Mouse (Mus musculus) c-Kit-negative CD71-positive TER-119-positive erythroid progenitor cells, embryonic 14.5 days (primary cell): ENCODE measurements around the gene Wipf3.

Experiments used
- DNase-seq: peaks from one replicate; pipeline ENCODE4 v3.0.0-alpha.2; 2013; ENCODE audit warnings: low read depth, low spot score

Wipf3 gene

DNA sequence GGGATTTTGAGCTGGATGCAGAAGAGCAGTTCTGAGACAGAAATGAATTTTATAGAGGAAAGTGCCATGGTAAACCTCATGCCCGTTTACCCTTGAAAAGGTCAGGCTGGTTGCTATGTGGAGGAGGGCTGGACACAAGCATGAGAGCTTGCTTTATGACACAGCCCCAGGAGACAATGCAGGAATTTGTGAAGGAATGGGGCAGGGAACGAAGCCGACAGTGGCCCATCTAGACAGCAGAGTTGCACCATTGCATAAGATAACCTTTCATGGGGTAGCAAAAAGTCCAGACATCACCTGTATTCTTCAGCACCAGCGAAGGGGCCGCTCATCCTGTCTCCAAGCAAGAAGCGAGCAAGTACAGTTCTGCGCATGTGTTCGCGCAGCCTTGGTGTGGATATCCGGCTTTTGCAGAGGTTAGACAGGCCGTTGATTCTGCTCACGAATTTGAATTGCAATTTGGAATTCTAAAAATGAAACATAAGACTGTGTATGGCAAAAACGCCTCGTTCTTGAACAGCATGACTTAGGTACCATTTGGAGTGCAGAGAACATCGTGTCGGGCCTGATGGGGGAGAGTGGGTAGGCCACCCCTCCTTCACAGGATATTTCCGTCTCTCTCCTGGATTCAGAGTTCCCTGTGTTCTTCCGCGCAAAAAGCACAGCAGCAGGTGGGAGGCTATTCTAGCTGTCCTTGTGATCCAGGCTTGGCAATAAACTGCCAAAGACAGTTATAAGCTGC, 46.7 kb downstream of the Wipf3 start:
- no peak for DNase-seq

DNA sequence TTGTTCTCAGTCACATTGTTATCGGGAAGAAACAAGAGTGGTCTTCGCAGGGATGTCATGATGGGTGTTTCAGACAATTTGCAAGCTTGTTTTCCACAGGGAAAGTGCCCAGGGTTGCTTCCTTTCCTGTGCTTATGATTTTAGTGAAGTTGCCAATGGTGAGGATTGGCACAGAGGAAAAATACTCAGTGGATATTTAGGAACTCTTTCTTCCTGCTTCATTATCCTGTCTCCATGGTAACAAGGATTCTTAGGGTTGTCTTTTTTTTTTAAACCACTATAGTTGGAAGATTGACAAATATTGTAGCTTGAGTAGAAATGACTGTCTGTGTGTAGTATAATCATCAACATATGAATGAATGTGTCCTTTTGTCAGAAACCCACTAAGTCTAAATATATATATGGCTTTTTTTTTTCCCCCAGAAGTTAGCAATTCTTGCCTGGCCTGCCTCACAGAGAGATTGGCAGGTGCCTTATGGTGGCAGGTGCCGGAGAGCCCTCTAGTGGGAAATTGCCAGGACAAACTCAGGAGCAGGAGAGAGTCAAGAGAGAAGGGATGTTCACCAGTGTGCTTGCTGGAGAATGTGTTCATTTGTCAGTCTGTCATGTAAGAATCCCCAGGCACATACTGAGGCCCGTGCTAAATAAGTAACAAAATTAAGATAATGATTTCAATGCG, 49.4 kb downstream of the Wipf3 start:
- DNase-seq = no peak

DNA sequence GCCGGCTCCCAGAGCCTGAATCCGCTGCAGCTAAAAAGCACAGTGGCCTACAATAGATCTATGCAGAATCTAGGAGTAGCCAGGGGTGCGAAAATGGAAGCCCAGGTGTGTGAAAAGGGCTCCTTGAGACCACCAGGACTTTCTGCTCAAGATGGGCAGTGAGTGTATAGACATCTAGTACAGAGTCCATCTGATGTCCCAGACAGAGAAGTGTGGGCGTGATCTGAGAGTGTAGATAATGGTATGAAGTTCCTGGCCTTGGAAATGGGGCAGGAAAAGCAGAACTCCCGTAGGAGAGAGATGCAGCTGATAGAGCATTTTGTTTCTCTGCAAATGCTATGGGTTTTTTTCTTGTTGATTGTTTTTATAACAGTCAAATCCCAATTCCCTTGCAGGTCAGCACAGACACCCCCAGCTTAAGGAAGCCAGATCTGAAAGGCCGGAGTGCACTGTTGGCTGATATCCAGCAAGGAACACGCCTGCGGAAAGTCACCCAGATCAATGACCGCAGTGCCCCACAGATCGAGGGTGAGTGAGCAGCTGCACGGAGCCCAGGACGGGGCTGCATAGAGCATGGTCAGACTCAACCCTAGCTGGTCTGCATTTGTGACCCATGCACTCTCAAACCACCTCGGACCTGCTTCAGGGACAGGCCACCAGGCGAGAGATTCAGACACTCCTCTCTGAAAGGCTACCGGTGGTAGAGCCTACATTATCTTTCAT, 52.1 kb downstream of the Wipf3 start:
- DNase-seq = no peak

DNA sequence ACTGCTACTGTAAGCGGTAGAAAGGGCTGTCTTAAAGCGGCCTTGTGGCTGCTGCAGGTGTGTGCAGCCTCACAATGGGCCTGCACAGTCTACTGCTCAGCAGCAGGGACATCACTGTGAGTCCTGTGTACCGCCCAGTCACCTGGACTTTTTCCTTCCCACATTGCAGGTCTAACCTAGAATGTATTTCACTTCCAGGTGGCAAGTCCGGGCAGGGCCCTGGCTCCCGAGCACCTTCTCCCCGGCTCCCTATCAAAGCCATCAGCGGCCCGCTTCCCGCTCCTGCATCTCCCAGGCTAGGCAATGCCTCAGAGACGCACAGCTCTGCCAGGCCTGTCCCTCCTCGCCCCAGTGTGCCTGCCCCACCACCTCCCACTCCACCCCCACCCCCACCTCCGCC, 55.6 kb downstream of the Wipf3 start:
- DNase-seq = no peak

DNA sequence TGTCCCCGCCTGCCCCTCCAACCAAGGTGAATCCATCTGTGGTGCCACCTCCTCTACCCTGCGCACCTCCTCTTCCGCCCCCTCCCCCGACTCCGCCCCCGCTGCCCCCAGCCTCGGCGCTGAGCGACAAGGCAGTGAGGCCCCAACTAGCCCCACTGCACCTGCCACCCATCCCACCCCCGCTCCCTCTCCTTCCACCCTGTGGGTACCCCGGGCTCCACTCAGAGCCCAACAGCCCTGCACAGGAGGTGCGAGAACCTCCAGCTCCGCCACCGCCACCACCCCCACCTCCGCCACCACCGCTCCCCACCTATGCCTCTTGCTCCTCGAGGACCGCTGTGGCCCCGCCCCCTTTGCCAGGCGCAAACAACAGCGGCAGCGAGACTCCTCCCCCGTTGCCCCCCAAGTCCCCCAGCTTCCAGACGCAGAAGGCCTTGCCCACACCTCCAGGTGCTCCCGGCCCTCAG, 56.1 kb downstream of the Wipf3 start:
- DNase-seq = no peak

DNA sequence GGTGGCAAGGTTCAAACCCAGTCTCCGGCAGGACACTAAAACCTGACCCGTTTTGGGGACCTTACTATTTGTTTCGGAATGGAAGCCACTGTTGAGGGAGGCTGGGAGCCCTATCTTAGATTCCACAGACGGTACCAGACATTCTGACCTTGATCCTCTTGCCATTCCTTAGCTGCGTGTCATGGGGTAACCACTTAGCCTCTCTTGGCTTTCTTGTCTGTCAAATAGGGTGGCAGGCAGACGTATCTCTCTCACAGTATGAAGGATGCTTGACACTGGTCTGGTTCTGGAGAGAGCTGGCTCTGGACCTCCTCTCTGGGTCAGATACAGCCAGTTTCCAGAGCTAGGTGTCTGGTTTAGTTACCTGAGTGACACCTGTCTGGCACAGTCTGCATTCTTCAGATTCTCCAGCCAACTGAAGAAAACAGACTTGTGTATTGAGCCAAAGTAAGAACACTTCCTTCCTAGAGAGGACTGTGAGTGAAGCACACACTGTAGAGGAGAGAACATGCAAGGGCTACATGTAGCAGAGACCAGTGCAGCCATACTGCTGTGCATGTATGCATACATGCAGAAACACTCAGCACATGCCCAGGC, 56.7 kb downstream of the Wipf3 start:
- DNase-seq = no peak

DNA sequence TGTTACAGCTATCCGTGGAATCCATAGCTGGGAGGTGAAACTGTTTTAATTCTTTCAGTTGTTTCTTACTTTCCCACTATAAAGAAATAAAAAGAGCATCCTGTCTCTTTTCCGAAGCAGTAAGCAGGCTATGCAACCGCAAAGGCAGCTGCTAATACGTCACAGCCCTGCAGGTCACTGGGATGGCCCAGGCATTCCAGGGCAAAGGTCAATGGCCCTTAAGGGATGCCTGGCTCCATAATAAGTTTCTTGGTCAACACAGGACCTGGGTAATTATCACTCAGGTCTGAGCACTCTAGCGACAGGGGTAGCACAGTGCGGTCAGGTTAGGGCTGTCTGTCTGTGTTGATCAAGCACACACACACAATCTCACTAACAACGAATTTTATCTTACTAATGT, 61.7 kb downstream of the Wipf3 start:
- DNase-seq = no peak

DNA sequence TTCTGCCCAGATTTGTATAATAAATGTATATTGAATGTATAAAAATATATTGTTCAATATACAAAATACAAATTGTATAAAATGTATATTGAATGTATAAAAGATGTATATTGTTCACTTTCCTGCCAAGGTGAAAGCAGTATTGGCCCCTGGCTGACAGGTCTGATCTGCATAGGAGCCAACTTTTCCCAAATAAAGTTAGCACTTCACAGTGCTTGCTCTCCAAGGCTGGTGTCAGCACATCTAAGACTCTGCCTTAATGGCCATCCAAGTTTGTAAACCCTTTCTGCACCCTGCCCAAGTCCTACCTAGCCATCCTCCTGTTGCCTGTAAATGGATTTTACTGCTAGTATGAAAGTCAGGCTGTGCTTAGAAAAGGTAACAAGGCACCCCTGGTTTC, 64.7 kb downstream of the Wipf3 start:
- DNase-seq = no peak

DNA sequence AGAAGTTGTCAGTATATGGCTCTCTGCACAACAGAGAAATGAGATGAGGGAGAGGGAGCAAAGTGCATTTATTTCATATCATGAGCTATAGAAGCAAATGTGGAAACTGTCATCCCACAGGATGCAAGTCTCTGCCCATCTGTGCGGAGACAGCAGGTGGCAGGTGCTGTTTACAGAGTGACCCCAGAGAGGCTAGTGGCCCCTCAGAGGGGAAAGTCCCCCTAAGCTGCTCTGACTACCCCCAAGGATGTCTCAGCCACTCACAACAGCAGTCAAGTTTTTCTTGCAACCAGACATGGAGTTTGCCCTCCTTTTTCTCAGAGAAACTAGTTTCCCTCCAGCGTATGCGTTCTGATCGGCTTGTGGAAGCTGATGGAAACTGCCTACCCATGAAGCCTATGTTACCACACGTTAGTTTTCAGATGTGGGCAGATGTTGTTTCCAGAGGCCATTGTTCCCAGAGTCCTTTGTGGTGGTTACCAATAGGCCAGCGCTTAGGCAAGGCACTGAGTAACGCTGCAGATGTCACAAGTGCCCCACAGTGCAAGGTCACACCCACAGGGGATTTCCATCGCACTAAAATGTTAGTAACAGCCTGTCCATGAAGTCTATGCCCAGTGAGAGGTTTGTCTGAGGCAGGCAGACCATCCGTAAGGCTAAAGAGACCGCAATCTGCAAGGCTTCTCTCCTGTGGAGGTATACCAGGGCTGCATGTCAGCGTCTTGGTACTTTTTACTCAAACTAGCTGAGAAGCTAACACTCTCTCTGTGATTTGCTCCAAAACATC, 65.4 kb downstream of the Wipf3 start:
- no peak for DNase-seq

DNA sequence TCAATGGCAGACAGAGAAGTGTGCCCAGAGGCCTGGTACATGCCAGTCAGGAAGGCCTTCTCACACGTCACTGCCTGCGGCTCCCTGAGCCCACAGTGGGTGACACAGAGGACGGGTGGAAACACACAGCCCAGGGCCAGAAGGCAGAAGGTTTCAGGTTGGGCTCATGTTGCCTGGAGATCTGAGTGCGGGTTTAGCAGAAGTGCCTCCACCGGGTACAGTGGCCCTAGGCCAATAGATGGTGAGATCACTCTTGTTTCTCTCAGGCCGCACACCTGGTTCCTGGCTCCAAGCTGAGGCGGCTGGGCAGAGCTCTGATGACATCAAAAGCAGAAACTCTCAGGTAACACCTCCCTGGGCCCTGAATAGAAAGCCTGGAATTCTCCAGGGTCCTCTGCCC, 66.8 kb downstream of the Wipf3 start:
- no peak for DNase-seq

DNA sequence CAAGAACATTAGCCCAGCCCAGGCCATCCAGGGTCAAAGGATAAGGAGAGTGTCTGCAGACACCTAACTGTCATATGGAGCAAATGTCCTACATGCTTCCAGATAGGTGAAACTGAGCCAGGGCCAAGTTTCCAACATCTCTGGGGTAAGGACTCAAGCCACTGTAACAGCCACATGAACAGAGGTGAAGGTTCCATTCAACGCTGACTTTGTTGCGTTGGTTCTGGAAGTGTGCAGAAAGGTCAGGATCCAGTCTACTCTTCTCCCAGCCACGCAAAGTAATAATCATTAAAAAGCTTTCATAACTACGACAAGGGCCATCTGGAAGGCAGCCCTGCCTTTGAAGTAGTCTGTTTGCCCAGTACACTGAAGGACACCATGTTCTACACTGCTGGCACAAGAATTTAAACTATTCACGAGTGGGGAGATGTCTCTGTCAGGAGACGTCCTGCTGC, 73.3 kb downstream of the Wipf3 start:
- no peak for DNase-seq

DNA sequence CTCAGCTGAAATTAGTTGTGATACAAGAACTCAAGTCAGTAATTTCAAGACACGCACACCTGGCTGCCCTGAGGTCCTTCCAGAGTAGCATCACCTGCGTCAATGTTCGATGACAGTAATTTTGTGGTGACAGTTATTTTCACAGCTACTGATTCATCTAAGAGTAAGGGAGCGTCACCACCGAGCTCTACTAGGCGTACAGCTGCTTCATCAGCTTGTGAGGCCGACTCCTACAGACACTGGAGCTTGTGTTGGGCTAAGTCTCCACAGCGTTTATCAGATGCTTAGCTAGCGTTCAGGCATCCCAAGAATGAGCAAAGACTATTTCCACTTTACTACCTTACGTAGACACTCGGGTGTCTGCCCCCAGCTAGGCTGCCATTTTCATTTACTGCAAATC, 76.9 kb downstream of the Wipf3 start:
- no peak for DNase-seq

DNA sequence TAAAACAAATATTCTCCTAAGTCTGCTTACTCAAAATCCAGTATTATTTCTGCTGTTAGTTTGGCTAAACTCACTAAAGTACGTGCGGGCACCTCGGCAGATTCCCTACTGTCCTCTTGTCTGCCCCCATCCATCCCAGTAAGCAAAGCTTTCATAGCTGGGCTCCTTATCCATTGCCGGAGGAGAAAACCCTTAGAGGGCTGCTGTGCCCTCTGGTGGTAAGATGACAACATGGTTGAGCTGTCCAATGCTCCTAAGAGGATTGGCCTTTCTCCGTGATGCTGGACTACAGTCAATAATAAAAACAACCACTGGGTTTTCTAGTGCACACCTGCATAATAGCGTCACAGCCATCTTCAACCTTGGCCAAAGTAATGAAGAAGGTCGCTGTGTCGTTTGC, 77.6 kb downstream of the Wipf3 start:
- DNase-seq = no peak

DNA sequence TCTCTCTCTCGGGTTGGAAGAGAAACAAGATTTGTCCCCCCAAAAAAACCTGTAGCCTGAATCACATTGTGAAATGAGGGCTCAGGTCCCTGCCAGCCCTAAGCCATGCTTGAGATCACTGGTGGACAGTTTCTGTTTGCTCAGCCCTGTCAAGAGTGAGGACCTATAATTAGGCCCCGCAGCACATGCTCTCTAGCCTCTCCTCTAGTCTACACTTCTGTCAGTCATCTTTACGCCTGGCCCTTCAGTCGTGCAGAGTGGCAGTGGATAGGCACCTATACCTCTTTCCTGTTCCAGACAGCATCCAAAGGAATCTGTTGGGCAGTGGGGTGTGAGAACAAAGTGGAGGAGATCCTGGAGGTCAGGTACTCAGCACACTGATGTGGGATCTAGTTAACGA, 78.4 kb downstream of the Wipf3 start:
- no peak for DNase-seq

DNA sequence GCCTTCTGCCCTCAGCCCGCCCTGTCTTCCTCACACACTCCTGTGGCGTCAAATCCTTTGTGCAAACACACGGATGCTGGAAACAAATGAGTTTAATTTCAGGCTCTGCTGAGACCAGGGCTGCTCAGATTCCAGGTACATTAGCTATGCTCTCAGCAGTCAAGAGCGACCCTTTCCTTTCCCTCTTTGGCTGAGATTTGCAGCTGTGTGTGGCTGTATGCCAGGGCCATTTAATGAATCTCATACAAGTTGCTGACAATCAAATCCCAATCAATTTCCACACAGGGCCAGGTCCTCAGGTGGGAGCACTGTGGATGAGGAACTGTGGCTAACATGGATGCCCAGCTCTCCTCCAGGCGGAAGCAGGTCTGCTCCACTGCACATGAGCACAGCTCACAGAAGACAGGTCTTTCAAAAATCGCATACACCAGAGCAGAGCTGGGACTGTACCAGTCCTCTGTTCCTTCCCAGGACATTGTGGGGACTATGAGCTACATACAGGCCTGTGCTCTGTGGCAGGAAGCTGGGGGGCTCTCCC, 78.9 kb downstream of the Wipf3 start:
- no peak for DNase-seq

DNA sequence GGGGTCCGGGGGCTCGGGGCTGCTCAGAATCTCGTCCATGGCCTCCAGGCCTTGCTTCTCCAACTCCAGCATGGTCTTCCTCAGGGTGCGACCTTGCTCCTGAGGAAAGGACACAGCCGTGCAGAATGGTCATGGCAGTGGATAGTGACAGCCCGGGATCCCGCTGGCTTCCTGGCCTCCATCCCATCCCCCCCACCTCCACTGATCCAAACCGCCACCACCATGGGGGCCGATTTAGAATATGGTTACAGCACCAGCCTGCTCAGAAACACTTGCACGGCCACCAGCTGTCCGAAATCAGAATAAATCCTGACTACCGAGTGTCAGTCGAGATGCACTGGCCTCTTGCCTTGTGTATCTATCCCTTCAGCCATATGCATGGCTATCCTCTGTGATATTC, 79.9 kb downstream of the Wipf3 start:
- DNase-seq = no peak

DNA sequence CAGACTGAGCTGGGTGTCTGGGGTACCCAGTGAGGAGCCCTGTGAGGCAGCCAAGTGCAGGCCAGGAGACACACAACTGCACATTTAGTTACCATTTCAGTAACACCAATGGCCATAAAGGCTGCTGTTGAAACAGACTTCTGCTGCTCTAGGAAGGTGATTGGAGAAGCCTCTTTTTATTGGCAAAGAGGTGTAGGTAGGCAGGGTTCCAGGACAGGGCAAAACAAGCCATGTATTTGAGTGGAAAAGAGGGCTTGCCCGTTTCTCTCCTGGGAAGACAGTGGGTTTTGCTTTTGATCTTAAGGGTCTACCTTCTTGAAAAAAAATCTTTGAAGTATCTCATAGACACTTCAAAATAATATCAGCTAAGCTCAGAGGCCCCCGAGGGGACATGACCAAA, 82.9 kb downstream of the Wipf3 start:
- no peak for DNase-seq

DNA sequence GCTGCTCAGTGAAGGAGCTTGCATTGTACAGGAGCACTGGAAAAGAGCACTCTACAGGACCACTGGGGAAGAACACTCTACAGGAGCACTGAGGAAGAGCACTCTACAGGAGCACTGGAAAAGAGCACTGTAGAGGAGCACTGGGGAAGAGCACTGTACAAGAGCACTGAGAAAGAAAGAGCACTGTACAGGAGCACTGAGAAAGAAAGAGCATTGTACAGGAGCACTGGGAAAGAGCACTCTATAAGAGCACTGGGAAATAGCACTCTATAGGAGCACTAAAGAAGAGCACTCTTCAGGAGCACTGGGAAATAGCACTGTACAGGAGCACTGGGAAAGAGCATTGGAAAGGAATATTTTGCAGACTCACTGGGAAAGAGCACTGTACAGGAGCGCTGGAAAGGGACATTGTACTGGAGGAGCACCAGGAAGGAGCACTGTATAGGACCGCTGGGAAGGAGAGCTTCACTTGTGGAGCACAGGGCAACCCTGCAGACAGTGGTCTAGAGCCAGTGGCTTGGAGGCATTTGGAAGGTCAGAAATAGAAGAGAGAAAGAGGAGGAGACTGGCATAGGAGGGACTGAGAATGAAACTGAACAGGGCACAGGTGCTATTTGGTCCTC, 87.2 kb downstream of the Wipf3 start:
- DNase-seq = no peak

DNA sequence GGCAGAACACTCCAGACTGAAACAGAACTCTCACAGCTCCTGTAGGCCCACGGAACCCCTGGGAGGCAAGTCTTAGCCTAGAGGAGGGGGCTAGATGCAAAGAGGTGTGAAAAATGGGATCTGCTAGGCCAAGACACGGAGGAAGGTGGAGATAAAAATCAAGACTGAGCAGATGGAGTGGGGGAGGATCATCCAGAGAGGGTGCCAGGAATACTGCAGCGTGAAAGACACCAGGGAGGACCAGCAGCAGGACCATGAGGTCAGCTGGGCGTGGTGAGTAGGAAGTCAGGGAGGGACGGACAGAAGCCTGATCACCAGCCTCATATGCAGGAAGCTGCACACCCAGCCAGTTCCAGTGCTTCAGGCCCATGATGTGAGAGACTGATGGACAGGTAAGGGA, 89.4 kb downstream of the Wipf3 start:
- no peak for DNase-seq

DNA sequence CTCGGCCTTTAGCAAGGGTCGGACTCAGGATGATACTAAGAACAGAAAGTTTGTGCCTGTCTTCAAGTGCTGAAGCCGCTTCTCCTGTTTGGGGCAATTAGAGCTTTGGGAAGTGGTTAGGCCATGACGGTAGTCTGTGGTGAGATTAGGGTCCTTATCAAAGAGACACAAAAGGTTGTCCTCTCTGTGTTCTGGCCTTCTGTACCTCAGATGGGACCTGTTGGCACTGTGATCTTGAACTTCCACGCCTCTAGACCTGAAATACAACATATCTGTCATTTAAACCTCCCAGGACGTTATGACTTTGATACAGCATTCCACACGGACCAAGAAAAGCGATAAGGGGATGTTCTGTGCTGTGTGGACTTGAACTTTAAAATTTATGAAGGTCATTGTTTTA, 99.3 kb downstream of the Wipf3 start:
- no peak for DNase-seq

DNA sequence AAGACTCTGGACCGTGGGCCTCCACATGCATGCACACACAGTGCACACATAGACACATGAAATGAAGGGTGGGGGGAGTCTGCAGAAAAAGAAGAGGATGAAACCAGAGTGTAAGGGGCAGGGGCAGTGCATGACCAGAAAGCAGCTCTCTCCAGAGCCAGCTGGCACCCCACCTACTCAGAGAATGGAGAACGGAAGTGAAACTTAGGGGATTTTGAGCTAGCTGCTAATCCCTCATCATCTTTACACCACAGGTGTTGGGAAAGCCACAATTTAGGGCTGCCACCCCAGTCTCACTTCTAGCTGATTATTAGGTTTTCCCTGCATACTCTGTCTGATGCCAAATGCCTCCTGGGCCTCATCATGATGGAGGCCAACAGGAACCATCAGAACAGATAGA, 100.8 kb downstream of the Wipf3 start:
- no peak for DNase-seq
